Mouse (Mus musculus) WW6 (cell line): ENCODE measurements around the gene Prkcb.

Experiments
- DNase-seq: peaks from one replicate; pipeline ENCODE4 v3.0.0-alpha.2; 2013; ENCODE audit warnings: low read depth, low spot score

Prkcb gene

DNA sequence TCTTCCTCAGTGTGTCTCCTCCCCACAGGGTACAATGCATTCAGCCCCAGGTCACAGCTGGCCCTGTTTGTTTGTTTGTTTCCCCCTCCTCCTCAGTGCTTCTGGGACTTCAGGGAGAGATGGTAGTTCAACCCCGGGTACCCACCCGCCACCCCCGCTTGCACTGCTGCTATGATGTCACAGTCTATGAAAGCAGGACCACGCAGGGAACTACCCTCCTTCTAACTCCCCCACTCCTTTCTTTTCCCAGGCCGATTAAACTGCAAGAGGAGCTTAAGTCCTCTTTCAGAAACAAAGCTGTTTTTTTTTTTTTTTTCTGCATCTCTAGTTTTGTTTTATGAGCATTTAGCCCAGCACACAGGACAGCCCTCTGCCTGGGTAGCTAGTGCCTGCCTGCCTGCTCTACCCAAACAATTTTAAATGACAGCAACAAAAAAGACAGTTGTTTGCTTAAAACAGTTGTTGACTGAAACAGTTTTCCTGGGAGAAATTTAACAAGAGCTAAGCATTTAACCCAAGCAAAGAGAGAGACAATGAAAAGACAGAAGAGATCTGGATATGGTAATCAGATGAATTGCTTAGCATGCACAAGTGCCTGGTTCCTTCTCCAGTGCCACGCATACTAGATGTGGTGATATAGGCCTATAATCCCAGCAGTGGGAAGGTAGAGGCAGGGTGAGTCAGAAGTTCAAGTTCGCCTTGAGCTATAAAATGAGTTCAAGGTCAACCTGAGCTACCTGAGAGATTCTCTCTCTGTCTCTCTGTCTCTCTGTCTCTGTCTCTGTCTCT lies 232.5 kb downstream of the Prkcb start:
- no peak for DNase-seq

DNA sequence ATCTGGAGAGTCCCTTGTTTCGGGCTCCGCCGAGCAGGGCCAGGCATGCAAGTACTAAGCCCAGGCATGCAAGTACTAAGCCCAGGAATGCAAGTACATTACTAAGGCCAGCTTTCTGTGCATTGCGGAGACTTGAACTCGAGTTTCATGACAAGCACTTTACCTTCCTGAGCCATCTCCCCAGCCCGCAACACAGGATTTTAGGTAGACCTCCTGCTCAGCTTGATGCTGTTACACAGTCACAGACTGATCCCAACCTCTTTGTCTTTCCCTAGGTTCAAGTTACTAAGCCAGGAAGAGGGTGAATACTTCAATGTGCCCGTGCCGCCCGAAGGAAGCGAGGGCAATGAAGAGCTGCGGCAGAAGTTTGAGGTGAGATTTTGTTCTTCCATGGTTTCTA lies 239.7 kb downstream of the Prkcb start:
- no peak for DNase-seq

DNA sequence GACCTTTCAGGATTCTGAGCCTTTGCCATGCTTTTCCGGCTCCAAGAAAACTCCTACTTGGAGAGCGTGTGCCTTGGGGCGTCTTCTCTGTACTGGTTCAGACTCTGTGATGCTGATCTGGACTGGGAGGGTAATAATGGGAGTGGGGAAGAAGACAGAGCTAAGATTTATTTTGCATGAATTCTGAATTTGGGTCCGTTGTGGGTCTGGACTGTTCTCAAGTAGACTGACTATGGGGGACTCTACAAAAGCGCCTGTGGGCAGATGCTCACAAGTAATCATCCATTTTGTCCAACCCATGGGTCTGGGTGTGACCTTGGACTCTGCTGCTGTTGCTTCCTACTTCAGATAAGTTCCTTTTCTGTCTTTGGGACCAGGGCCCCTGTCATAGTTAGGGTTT lies 240.1 kb downstream of the Prkcb start:
- no peak for DNase-seq

DNA sequence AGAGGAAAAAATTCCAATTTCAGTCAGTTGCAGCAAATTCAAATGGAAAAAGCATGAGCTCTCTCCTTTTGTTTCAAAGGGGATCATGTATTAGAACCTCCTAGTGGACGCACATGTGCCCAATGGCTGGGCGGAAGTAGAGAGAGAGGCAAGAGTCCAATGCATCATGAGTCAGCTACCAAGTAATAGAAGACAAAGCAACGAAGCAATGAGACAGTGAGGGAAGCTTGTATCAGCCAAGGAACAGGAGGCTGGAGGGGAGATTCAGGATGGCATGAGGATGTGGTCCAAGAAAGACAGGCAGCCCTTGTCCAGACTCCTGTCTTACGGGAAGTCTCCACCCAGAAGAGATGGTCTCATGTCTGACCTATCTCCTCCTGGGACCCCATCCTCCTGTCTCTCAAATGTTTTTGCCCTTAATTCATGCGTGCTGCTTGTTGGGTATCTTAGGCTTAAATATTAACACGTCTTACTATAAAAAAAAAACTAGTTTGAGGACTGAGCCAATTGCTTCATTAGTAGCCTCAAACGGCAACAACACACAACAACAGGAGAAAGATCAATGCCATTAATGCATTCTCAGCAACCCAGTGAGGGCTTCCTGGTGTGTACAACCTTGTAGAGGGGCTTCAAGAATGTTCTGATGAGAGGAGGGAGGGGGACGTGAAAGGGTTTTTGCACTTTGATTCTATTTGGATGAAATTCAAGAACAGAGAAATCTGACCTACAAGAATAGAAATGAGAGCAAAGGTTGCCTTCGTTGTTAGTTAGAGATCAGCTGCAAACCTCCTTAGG lies 245.2 kb downstream of the Prkcb start:
- no peak for DNase-seq

DNA sequence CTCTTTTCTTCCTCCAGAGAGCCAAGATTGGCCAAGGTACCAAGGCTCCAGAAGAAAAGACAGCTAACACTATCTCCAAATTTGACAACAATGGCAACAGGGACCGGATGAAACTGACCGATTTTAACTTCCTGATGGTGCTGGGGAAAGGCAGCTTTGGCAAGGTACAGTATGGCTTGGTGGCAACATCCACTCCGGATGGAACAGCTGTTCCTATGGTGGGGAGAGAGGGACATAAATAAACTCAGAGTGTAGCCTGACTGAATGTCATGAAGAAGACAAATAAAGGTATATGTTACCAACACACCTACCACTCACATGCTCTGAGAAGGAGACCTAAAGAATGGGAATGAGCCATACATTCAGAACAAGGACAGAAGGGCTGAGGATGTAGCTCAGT lies 256.1 kb downstream of the Prkcb start:
- DNase-seq = no peak

DNA sequence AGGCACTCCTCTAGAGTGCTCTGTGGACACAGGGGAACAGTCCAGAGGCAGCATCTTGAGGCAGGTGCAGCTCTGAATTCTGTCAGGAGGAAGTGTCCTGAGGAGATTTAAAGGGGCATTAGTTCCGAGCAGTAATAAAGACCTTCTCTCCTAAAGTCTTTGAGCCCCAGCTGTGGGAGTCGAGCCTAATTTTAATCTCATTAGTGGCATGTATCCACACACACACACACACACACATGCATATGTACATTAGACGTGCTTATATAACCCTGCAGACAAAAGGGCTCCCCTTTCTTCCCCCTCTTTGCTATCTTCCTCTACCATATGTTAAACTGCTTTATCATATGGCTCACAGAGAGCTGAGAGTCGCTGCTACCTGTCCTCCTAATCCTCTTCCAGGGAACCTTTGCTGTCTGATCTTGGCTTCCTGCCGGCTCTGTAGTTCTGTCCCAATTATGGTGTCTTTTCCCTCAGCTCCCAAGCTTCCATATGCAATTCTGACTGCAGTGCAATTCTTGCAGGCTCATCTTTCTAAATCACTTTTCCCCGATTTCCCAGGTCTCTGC lies 268.1 kb downstream of the Prkcb start:
- DNase-seq = no peak

DNA sequence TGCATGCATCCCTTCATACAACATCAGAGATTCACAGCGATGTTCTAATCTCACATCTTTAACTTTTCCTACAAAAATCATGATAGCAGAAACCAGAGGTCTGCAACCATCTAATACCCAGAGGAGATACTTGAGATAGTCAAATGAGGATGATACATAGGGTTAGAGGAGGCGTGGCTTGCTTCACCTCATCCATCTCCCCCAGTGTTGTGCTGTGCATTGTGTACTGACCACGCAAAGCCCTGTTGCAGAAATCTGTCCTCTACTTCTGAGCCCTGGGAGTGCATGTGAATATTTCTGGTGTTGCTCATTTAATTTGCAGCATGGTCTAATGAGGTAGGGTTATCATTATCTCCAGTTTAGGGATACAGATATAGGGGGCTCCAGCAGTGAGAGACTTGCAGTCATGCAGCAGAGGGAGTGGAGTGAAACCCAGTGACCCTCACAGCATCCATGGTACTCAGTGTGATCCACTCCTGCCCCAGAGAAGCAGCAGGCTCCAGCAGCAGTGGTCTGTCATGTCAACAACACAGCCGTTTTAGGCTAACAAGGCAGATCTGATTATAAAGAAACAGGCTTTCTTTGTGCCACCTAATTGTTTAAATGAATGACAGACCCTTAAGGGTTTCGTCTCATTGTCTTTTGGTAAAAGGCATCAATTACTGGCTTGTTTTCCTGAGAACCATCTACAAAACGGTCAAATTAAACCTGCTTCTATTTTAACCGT lies 269.7 kb downstream of the Prkcb start:
- DNase-seq = no peak

DNA sequence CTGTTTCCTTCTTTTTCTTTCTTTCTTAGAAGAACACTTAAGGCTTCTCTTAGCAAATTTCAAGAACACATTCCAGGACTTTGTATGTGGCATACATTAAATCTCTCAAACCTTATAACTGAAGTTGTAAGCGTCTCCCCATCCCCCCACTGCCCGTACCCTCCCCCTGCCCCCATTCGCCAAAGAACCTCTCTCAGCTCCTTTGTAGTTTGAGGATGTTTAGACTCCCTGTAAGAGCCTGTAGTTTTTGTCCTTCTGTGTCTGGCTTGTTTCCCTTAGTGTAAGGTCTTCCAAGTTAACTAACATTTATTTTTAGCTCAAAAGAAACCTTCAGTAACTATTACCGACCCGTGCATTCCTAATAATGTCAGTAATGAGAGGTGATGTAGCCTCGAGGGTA lies 270.4 kb downstream of the Prkcb start:
- DNase-seq = no peak

DNA sequence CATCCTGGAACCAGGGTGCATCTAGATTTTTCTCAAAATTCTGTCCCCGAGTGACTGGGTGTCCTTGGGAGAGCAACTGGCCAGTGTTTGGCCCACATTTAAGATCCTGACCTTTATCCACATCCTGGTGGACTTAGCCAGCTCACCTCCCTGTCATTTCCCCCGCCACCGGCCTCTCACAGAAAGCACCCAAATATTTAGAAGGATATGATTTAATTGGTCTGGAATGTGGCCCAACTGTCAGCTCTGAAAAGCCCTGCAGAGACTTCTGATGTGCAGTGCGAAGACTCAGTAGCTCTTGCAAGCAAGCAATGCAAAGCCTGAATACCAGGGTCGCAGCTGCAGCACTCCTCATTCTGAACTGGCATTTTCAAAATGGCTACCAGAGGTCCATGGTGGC lies 274.0 kb downstream of the Prkcb start:
- DNase-seq = no peak

DNA sequence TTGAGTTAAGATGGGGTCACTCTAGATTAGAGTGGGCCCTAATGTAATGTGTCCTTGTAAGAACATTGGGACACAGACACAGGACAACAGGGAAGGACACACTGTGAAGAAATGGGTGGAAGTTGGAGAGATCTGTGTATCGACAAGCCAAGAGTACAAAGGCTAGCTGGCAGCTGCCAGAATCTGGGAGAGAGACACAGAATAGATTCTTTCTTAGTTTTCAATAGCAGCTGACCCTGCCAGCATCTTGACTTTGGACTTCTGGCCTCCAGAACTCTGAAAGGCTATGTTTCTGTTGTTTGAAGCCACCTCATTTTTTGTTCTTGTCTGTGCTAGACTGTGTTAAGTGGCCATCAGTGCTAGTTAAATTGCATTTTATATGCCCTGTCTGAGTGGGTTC lies 276.8 kb downstream of the Prkcb start:
- no peak for DNase-seq

DNA sequence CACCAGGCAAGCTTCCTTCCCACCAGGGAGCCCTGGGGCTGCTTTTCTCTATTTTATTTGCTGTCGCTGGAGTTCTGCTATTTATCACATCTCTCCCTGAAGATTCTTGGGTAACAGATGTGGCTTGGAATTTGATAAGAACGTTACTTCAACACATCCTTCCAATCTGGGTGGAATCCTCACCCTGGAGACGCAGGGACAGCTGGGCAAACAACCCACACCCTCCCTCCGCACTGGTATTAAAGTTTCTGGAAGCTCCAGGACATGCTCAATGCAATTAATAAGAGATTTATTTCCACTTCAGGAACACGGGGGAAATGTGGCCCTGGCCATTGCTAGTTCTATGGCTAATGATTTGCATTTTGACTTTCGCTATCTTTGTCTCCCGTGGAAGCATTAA lies 277.5 kb downstream of the Prkcb start:
- DNase-seq = no peak

DNA sequence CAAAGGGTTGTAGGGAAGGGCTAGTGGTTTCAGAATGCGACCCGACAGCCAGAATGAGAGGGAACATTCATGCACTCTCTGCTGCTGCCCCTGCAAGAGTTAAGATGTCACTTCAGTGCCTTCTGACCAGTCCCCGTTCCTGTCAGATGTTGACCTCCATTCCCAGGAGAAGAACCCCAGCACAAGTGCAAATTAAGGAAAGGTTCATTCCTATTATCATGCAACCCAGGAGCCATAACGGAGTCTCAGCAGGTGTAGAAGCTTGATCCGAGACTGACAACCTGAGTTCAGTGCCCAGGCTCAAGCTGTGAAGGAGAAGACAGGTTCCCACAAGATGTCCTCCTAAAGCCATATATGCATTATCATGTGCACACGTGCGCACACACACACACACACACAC lies 280.2 kb downstream of the Prkcb start:
- DNase-seq = no peak

DNA sequence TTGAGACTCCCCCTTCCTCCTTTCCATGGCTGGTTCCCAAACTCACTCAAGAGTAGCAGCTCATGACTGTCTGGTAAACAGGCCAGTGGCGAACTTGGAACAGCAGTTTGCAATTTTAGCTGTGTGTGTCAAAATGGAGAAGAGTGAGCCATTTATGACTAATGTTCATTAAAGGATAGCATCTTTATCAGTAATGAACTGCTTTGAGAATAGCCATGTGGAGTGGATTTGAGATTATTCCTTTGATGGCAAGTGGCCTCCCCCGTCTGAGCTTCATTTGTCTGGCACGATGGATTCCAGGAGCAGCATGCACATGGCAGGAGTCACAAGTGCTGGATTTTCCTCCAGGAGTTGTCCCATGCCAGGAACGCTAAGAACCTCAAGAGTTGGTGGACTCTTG lies 281.9 kb downstream of the Prkcb start:
- no peak for DNase-seq

DNA sequence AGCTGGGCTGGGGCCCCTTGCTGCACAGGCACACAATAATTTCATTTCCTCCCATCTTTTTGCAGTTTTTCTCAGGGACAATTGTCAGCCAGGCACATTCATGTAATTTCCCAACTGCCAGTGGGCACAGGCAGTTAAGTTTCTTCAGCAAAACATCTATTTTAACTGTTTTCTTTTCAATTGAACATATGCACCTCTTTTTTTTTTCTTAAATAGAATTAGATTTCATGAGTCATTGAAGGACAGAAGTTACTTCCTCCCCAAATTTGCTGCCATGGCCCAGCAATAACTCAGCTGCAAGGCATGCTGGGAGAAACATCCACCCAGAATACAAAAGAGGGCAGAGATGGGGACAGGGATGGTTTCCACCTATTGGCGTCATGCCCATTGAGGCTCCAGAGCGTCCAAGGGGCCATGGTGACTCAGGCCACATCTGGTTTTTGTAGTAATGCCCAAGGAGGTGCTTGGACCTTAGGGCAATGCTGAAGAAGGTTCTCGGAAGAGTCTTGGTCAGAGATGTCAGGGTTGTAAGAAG lies 284.6 kb downstream of the Prkcb start:
- no peak for DNase-seq

DNA sequence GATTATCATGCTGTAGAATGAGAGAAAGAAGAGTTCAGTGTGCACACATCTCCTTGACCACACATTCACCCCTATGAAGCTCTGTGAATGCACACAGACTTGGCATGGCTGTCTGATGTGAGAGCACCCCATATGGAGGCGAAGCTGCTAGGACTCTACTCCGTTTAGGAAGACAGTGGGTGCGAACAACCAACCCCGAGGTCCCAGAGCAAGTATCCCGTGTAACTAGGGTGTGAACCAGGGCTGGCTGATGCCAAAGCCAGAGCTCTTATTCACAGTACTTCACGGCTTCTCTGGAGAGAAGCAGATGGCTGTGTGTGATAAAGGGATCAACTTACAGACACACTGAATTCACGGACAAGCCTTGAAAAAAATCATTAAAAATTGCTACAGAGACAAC lies 285.9 kb downstream of the Prkcb start:
- DNase-seq = no peak

DNA sequence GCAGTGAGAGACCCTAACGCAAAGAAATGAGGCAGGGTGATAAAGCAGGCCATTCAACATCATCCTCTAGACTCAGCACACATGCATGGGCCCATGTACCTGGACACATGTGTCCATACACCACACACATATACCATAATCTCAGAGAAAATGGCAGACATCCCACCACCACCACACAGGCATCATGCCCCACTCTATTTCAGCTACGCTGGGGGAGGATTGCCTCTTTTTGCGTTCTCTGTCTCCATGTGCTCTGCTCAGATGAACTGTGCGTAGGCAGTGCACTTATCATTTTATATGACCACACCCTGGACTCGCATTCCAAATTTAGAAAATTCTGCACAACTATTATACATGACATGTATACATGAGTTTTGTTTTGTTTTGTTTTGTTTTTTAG lies 286.5 kb downstream of the Prkcb start:
- DNase-seq = no peak

DNA sequence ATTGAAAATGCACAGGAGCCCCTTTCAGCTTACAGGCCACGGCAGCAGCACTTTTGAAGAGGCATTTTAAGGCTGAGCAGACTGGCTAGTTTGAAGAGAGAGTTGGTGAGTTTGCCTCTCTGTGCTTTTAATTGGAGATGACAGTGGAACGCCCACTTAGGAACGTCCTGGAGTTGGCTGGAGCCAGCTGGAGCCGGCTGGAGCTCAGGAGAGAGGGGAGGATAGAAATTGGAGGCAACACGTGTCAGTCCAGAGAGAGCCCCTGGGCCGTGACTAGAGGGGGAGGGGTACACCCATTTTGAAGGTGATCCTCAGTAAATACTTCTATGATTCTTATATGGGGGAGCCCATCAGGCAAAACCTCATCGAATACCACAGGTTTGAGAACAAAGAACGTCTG lies 287.0 kb downstream of the Prkcb start:
- peak; percentile 16 for DNase-seq

DNA sequence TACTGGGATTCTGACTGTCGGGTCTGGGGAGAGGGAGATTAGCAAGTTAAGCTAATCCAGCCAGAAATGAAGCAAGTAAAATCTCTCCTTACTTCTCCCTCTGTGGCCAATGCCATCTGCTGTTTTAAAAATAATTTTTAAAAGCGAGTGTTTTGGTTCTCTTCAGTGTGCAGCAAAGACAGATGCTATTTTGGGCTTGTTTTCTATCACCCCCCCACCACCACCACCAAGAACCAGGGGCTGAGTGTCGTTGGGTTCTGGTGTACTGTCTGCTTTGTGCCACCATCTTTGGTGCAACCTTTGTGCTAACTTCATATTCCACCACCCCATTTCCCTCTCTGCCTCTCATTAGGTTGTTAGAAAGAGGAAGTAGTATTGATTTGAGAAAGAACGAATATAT lies 289.0 kb downstream of the Prkcb start:
- no peak for DNase-seq

DNA sequence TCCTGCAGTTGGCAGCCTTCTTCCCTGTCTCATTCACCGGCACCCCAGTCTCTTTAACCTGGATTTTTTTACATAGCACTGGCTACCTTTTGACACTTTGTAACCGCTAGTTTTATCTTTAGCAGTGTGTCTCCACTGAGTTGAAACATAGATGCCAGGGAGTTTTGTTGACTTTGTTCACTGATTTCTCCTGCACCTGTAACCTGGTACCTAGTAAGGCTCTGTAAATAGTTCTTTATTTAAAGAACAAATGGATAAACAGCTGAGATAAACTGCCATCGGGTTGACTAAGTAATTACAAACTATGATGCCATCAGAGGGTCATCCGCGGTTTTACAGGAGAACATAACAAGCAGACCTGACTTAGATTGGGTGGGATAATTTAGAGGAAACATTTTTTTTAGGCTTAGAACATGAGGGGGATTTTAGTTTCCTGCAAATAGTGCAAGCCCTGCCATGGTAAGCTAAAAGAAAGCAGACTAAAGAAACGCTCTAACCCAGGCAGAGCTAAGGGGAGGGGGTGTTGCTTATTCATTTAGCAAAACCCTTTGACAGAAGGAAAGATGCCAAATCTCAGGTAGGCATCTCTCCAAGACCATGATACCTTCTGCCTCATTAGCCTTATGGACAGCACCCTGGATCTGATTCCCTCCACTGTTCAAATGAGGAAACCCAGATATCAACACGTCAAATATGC lies 291.1 kb downstream of the Prkcb start:
- no peak for DNase-seq

DNA sequence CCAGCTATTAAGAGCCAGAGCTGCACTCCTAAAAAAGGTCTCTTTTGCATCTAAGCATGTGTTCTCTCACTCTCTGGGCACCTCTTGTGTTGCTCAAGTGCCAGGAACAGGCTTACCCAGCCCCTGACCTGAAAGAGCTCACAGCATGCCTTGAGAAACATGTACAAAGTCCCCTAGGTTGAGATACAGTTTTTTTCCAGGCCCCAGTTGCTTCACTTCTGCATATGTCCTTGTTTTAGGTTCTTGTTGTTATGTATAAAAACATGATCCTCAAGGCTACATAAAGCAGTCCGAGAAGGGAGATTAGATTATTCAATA lies 291.6 kb downstream of the Prkcb start:
- no peak for DNase-seq

DNA sequence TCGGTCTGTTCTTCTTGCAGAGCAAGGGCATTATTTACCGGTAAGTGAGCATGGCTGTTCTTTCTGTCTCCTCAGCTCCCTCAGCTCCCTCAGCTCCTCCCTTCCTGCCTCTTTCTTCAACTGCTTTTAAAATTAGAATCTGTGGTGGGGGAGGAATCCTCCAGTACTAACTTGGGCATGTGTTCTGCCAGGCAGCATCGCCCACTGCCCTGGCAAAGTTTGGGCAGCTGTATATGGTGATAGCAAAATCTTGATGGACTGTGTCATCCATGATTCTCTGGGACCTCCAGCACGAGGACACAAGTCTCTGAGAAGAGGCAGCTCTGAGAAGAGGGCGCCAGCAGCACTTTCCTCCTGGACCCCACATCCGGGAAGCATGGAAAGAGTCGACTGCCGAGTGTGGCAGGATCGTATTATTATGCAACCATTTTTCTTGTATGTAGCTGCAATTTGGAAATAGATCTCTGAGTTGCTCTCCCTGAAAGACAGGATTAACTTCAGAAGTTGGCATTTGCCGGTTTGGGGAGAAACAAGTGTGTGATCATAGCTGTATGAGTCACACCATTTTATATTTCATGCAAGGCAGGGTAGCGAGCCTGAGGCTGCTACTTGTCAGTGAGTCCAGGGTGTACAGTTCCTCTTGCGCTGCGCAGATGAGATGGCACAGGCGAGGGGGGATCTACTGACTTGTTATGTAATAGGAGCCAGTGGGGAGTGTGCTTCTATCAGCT lies 296.0 kb downstream of the Prkcb start:
- no peak for DNase-seq
